Mouse (Mus musculus) gastrocnemius, postnatal 10 days (tissue): ENCODE results near the gene Hmbs. TPM values are rescaled to one million over a fixed set of nuclear protein-coding genes. Genes with fewer than 3 reads are reported as not detected.
A peak's percentile ranks its signal among the peaks of the same experiment; 100 is the strongest.
"Not testable (repeated sequence)": the region's sequence is repeated elsewhere in the genome, so short reads cannot be mapped to it uniquely, and the experiment has no call there.

Source experiments
- DNase-seq: peaks from one replicate; pipeline ENCODE4 v3.0.0; 2021; ENCODE audit warnings: mixed read lengths
- long read RNA-seq, 2 experiments: library from polyadenylated mRNA; stranded (forward); transcript quantifications; one replicate each; pipeline ENCODE4 v2.0.0; 2021
- total RNA-seq, 2 experiments: library from RNA; stranded (reverse); gene quantifications; 2 replicates each; pipeline ENCODE4 v1.2.3; 2021

Gene Hmbs
- total RNA-seq: 10 to 100 TPM; 29.2 to 31.0 TPM
- long read RNA-seq, experiment 1, transcript Hmbs-201 (14 exons, 1,605 nt): major isoform, 38 of 46 reads
- long read RNA-seq, experiment 1, partial matches to known transcripts: 3 of 46 reads
- long read RNA-seq, experiment 1, other reads (novel, unspliced or antisense): 4 of 46 reads
- long read RNA-seq, experiment 2, transcript Hmbs-201 (14 exons, 1,605 nt): major isoform, 46 of 51 reads
- long read RNA-seq, experiment 2, partial matches to known transcripts: 3 of 51 reads
- long read RNA-seq, experiment 2, other reads (novel, unspliced or antisense): 2 of 51 reads

- peak; percentile 86 for DNase-seq
Observed at GRCm38 (mm10) chr9:44343781-44344421, at the start of gene Hmbs. TSS of gene Hmbs (minus strand) at chr9:44344228.

GRCm38 (mm10) chr9:44391466-44391865 lies 47.4 kb upstream of the Hmbs start:
- peak; percentile 79 for DNase-seq

- DNase-seq: peak; percentile 49
Observed at GRCm38 (mm10) chr9:44389273-44389672, 45.2 kb upstream of the Hmbs start.

GRCm38 (mm10) chr9:44387221-44387620 lies 43.2 kb upstream of the Hmbs start:
- DNase-seq: no peak

- no peak for DNase-seq
Observed at GRCm38 (mm10) chr9:44384596-44384995, 40.6 kb upstream of the Hmbs start.

GRCm38 (mm10) chr9:44379862-44380261 lies 35.8 kb upstream of the Hmbs start:
- no peak for DNase-seq

- DNase-seq: peak; percentile 99
Observed at GRCm38 (mm10) chr9:44379054-44379834, 35.2 kb upstream of the Hmbs start, which contains the start of gene Hyou1. TSS of gene Hyou1 (plus strand) at chr9:44379490.

GRCm38 (mm10) chr9:44378153-44378730 lies 34.2 kb upstream of the Hmbs start:
- no peak for DNase-seq

GRCm38 (mm10) chr9:44377335-44377734 lies 33.3 kb upstream of the Hmbs start:
- not testable (repeated sequence) for DNase-seq

- no peak for DNase-seq
Observed at GRCm38 (mm10) chr9:44376141-44376540, 32.1 kb upstream of the Hmbs start.

- DNase-seq: no peak
Observed at GRCm38 (mm10) chr9:44373386-44373785, 29.4 kb upstream of the Hmbs start.

- DNase-seq: no peak
Observed at GRCm38 (mm10) chr9:44364480-44364879, 20.5 kb upstream of the Hmbs start.

GRCm38 (mm10) chr9:44361931-44362330 lies 17.9 kb upstream of the Hmbs start:
- not testable (repeated sequence) for DNase-seq

- DNase-seq: peak; percentile 94
Observed at GRCm38 (mm10) chr9:44361190-44361917, 17.3 kb upstream of the Hmbs start, which contains the start of gene Vps11. TSS of gene Vps11 (minus strand) at chr9:44361670.

GRCm38 (mm10) chr9:44357207-44357606 lies 13.2 kb upstream of the Hmbs start:
- DNase-seq: no peak

GRCm38 (mm10) chr9:44353142-44353541 lies 9.1 kb upstream of the Hmbs start:
- DNase-seq: no peak

GRCm38 (mm10) chr9:44352337-44352736 lies 8.3 kb upstream of the Hmbs start:
- DNase-seq: no peak

GRCm38 (mm10) chr9:44351396-44351795 lies 7.4 kb upstream of the Hmbs start:
- DNase-seq: no peak

- DNase-seq: no peak
Observed at GRCm38 (mm10) chr9:44348546-44348945, 4.5 kb upstream of the Hmbs start.

- no peak for DNase-seq
Observed at GRCm38 (mm10) chr9:44347621-44348020, 3.6 kb upstream of the Hmbs start.

GRCm38 (mm10) chr9:44347166-44347565 lies 3.1 kb upstream of the Hmbs start:
- DNase-seq: no peak
